ENCODE assay signal across 1 mouse cellular context in genomic region chr3:81922910-81923309, GRCm38 (mm10).
A peak's percentile ranks its signal among the peaks of the same experiment; 100 is the strongest.
TF ChIP-seq lines count a peak whose summit lies in the region.

No protein-coding gene starts in this region.

TF ChIP-seq in CH12.LX, 34 proteins besides CTCF, POLR2A, EP300 and RAD21 (continued from another document):
- TF ChIP-seq SMC3 (IDR thresholded peaks at IDR 0.05; ENCODE audit: low read depth, low read length) = peak; percentile 14; the same call in 1 of the 2 replicates
TF ChIP-seq in CH12.LX: peak in this region for 2.
